Mouse (Mus musculus): ENCODE data around the gene Acad10. TPM values are rescaled to one million over a fixed set of nuclear protein-coding genes. Genes with fewer than 3 reads are reported as not detected.
"Not testable (repeated sequence)": the region's sequence is repeated elsewhere in the genome, so short reads cannot be mapped to it uniquely, and the experiment has no call there.

The Acad10 gene
- polyA plus RNA-seq, 1 experiment from 2014 or later, result 2.5 TPM

GRCm38 (mm10) chr5:121654526-121654925, 5.8 kb downstream of the Acad10 start:
- ATAC-seq, result no peak
- no peak overlapping the region for H3K9ac ChIP-seq
- no peaks in the 10 kb centered on the region for H3K9me3 ChIP-seq (replicated peaks)
- no peaks in the 10 kb centered on the region for H3K27me3 ChIP-seq (replicated peaks)
- H3K4me1 ChIP-seq, result peaks cover 5% of the 10 kb centered on the region
- 70% methylated on average over 4 of the region's 4 CpGs for WGBS (ENCODE audit: insufficient replicate concordance)
- H3K36me3 ChIP-seq, result no peaks in the 10 kb centered on the region
- H3K4me3 ChIP-seq, result no peak overlapping the region
- no peak overlapping the region for H3K27ac ChIP-seq
- no peak overlapping the region for H3K4me2 ChIP-seq

- Histone ChIP-seq H3K27me3 (replicated peaks) (no peaks in the 10 kb centered on the region), H3K27ac (no peak overlapping the region), H3K4me3 (no peak overlapping the region), H3K9me3 (replicated peaks) (no peaks in the 10 kb centered on the region), H3K4me2 (no peak overlapping the region), H3K36me3 (no peaks in the 10 kb centered on the region), H3K4me1 (peaks cover 5% of the 10 kb centered on the region; the same call in 1 of the 2 replicates), H3K9ac (no peak overlapping the region)
- no peak for ATAC-seq
- WGBS (ENCODE audit: insufficient replicate concordance), result 71% methylated on average over 7 of the region's 7 CpGs
Observed at GRCm38 (mm10) chr5:121649134-121649533, 11.2 kb downstream of the Acad10 start.

DNA sequence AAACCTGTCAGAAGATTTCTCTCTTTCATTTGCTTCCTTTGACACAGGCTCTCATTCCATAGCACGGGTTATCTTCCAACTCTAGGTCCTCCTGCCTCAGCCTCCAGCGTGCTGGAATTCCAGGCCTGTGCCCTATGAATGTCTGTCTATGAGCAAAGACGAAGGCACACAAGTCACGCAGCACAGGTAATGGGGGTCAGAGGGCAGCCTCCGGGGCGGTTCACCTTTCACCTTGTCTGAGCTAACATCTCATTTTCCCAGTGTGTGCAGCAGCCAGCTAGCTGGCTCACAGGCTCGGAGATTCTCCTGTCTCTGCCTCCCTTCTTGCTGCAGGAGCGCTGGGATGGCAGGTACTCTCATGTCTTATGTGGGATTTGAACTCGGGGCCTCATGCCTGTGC, 20.7 kb downstream of the Acad10 start:
- no peaks in the 10 kb centered on the region for H3K27me3 ChIP-seq (replicated peaks)
- no peak overlapping the region for H3K4me3 ChIP-seq
- H3K27ac ChIP-seq, result no peak overlapping the region
- no peak for ATAC-seq
- H3K4me1 ChIP-seq, result peaks cover 6% of the 10 kb centered on the region; the same call in 1 of the 2 replicates
- no peaks in the 10 kb centered on the region for H3K9me3 ChIP-seq (replicated peaks)
- H3K9ac ChIP-seq, result no peak overlapping the region
- H3K4me2 ChIP-seq, result no peak overlapping the region
- WGBS (ENCODE audit: insufficient replicate concordance), result 77% methylated on average over 9 of the region's 9 CpGs
- H3K36me3 ChIP-seq, result no peaks in the 10 kb centered on the region

DNA sequence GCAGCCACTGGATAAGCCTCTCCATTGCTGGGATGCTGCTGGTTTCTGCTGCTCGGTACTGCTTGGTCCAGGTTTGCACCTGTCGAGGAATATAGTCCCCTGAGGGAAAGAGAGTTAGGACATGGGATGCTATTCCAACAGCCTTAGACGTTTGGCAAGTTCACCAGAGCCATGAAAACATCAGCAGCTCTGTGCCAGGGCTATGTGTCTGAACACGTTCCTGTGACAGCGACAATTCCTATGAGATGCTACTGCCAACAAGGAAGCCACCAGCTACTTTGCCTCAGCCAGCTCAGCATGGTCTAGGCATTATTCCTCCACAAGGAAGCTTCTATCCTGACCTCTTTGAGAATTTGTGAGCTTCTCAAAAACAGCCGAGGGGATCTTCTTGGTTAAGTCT, 23.0 kb downstream of the Acad10 start:
- Histone ChIP-seq H3K4me2 (no peak overlapping the region), H3K9ac (no peak overlapping the region), H3K36me3 (no peaks in the 10 kb centered on the region), H3K4me3 (no peak overlapping the region), H3K4me1 (0 out of 2 replicates have a peak, but pooled peaks cover 4% of the 10 kb centered on the region), H3K9me3 (replicated peaks) (no peaks in the 10 kb centered on the region), H3K27ac (no peak overlapping the region), H3K27me3 (replicated peaks) (no peaks in the 10 kb centered on the region)
- no peak for ATAC-seq
- WGBS (ENCODE audit: insufficient replicate concordance), result 70% methylated on average over 6 of the region's 6 CpGs

DNA sequence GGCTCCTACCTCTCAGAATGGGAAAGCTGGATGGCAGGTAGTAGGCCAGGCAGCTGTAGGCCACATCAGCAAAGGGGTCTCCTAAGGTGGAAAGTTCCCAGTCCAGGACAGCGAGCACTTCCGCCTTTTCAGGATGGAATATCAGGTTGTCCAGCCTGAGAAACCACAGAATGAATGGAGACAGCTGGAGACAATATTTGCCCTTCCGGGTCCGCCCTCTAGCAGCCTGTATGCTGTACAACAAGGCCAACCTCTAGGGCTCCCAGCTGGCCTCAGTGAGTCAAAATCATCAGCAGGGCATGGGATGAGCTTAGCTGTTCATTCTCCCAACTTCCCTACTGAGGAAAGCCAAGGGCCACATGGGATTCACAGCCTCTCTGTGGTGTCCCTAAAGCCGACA, 25.6 kb downstream of the Acad10 start:
- Histone ChIP-seq H3K36me3 (no peaks in the 10 kb centered on the region), H3K9me3 (replicated peaks) (no peaks in the 10 kb centered on the region), H3K9ac (0 out of 2 replicates have a peak overlapping the region, but pooled peaks have one; percentile 36), H3K27ac (no peak overlapping the region), H3K4me1 (0 out of 2 replicates have a peak, but pooled peaks cover 4% of the 10 kb centered on the region), H3K27me3 (replicated peaks) (no peaks in the 10 kb centered on the region), H3K4me2 (no peak overlapping the region), H3K4me3 (no peak overlapping the region)
- ATAC-seq, result no peak; the same call in 1 of the 2 replicates
- 82% methylated on average over 5 of the region's 5 CpGs for WGBS (ENCODE audit: insufficient replicate concordance)

DNA sequence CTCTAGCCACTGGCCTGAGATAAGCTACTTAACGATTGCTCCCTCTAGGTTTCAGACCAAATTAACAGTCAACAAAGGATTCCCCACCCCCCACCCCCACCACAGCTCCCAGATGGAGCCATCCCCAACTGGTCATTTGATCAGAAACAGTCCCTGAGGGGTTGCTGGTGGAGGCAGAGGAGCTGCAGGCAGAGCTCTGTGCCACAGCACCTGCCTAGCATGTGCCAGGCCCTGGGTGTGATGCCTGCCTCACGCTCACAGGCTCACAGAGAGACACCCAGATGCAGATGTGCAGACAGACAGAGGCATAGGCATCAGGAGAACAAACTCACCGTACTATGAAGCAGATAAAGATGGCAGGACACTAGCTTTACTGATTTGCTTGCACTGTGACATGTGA, 27.5 kb downstream of the Acad10 start:
- ATAC-seq, result no peak
- WGBS (ENCODE audit: insufficient replicate concordance), result 40% methylated on average over 3 of the region's 3 CpGs

DNA sequence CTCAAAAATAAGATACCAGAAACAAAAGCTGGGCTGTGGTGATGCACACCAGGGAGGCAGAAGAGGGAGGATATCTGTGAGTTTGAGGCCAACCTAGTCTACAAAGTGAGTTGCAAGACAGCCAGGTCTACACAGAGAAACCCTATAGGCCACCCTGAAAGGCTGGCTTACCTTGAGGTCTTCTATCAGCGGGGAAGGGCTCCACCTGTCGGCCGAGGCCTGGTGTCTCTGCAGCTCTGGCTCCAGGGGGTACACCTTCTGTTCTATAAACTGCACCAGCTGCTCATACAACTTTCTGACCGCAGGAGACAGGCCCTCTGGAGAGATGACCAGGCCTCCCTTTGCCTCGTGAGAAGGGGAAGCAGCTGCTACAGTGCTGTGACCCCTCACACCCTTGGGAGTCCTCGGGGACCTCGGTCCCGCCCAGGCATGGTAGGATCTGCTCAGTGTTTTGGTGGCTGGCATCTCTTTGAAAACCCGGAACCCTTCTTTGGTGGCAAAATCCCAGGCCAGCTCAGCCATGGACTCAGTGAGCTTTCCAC, 29.1 kb downstream of the Acad10 start:
- H3K4me3 ChIP-seq; H3K36me3 ChIP-seq; ATAC-seq; H3K27me3 ChIP-seq (replicated peaks); H3K4me2 ChIP-seq; H3K9ac ChIP-seq; H3K9me3 ChIP-seq (replicated peaks); H3K27ac ChIP-seq; H3K4me1 ChIP-seq: not testable (repeated sequence)
- WGBS (ENCODE audit: insufficient replicate concordance), result 53% methylated on average over 8 of the region's 9 CpGs

More for the DNA sequence above, 27.5 kb downstream of the Acad10 start:
- Histone ChIP-seq H3K4me1 (no peaks in the 10 kb centered on the region), H3K9ac (no peak overlapping the region), H3K27me3 (replicated peaks) (no peaks in the 10 kb centered on the region), H3K4me2 (no peak overlapping the region), H3K4me3 (no peak overlapping the region), H3K9me3 (replicated peaks) (no peaks in the 10 kb centered on the region), H3K27ac (no peak overlapping the region), H3K36me3 (no peaks in the 10 kb centered on the region)

DNA sequence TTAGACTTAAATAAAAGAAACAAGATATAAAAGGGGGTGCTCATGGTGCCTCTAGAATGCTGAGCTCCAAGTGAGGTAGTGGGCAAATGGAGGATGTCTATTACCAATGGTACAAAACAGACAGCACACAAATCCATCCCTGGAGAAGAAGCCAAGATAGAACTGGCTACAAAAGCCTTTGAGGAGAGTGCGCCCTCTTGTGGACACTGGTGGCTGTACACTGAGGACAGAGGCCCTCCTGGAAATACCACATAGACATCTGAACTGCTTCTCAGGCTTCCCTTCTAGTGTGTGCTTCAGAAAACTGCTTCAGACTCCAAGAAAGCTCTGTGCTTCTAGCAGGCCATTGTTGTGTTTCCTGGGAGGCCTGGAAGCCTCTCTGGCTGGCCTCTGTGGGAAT, 32.4 kb downstream of the Acad10 start:
- H3K36me3 ChIP-seq, result no peaks in the 10 kb centered on the region
- H3K4me3 ChIP-seq, result no peak overlapping the region
- no peak overlapping the region for H3K9ac ChIP-seq
- H3K4me2 ChIP-seq, result no peak overlapping the region
- no peaks in the 10 kb centered on the region for H3K27me3 ChIP-seq (replicated peaks)
- WGBS (ENCODE audit: insufficient replicate concordance), result 0% methylated on average over 1 of the region's 1 CpGs
- H3K4me1 ChIP-seq, result no peaks in the 10 kb centered on the region
- no peak overlapping the region for H3K27ac ChIP-seq
- ATAC-seq, result no peak
- no peaks in the 10 kb centered on the region for H3K9me3 ChIP-seq (replicated peaks)

DNA sequence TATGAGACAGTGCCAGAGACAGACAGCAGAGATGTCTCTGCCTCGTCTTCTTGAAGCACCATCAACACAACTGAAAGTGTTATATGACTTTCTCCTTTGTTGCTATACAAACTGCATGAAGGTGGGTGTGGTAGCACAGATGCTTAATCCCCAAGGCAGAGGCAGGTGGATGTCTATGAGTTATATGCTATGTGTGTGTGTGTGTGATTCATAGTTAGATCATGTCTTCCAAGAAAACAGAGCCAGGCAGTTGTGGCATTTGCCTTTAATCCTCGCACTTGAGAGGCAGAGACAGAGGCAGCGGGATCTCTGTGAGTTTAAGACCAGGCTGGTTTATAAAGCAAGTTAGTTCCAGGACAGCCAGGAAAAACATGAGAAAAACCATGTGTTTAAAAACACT, 37.1 kb downstream of the Acad10 start:
- ATAC-seq, result no peak
- no peak overlapping the region for H3K4me2 ChIP-seq
- H3K9me3 ChIP-seq (replicated peaks), result no peaks in the 10 kb centered on the region
- no peaks in the 10 kb centered on the region for H3K27me3 ChIP-seq (replicated peaks)
- no peak overlapping the region for H3K4me3 ChIP-seq
- H3K27ac ChIP-seq, result no peak overlapping the region
- H3K9ac ChIP-seq, result no peak overlapping the region
- 77% methylated on average over 3 of the region's 3 CpGs for WGBS (ENCODE audit: insufficient replicate concordance)
- H3K4me1 ChIP-seq, result peaks cover 14% of the 10 kb centered on the region
- H3K36me3 ChIP-seq, result no peaks in the 10 kb centered on the region; the same call in 1 of the 2 replicates

- H3K27ac ChIP-seq, result no peak overlapping the region
- no peak overlapping the region for H3K4me3 ChIP-seq
- no peak overlapping the region for H3K4me2 ChIP-seq
- ATAC-seq, result no peak
- H3K4me1 ChIP-seq, result peaks cover 22% of the 10 kb centered on the region
- no peaks in the 10 kb centered on the region for H3K9me3 ChIP-seq (replicated peaks)
- no peaks in the 10 kb centered on the region for H3K27me3 ChIP-seq (replicated peaks)
- no peaks in the 10 kb centered on the region; the same call in 1 of the 2 replicates for H3K36me3 ChIP-seq
- no peak overlapping the region for H3K9ac ChIP-seq
- 85% methylated on average over 5 of the region's 5 CpGs for WGBS (ENCODE audit: insufficient replicate concordance)
Observed at GRCm38 (mm10) chr5:121621102-121621501, 39.2 kb downstream of the Acad10 start.

DNA sequence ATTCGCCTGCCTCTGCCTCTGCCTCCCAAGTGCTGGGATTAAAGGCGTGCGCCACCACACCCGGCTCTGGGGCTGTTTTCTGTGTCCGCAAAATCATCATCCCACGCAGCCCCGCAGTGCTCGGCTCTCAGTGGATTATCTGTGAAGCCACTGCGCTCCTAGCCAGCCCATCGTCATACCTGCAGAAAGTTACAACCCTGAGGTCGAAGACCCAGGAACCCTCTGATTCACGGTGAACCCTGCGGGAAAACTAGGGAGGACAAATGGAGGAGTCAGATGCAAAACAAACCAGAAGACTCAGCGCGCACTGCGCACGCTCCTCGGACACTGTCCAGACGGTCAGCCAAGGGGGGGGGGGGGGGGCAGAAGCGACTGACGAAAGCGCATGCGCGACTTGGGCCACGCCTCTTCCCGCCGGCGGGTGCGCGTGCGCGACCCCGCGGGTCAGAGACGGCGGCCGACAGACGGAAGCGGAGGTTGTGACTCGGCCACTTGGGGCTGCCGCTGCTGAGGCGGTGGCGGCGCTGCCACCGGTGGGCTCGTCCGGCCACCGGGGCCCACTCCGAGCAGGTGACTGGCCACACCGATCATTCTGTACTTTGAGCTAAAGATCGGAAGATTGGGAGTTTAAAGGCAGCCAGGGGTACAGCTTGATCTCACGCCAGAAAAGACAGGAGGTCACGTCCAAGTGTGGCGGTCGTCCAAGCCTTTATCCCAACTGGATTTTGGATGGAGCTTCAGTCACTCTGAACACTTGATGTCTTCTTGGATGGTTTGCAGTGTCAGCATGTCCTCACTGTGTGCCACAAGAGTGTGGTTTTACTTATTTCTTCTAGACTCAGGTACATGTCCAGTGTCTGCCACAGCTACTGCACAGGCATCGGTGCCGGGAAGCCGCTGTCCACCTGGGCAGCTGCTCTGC, 41.5 kb downstream of the Acad10 start, which contains the start of gene Acad12:
Acad12 (minus strand) TSS at position 347 of the 922 bp plus-strand sequence.
- 1% methylated on average over 58 of the region's 58 CpGs for WGBS (ENCODE audit: insufficient replicate concordance)
- Histone ChIP-seq H3K9ac (peak within 1 kb of the TSS; percentile 79), H3K36me3 (no peaks in the 10 kb centered on the region; the same call in 1 of the 2 replicates), H3K9me3 (replicated peaks) (no peaks in the 10 kb centered on the region), H3K4me2 (peak within 1 kb of the TSS; percentile 88), H3K4me3 (peak within 1 kb of the TSS; percentile 72), H3K27me3 (replicated peaks) (no peaks in the 10 kb centered on the region), H3K27ac (peak within 1 kb of the TSS; percentile 81), H3K4me1 (peaks cover 22% of the 10 kb centered on the region)
- peak; percentile 86 for ATAC-seq

GRCm38 (mm10) chr5:121614921-121615320, 45.4 kb downstream of the Acad10 start:
- not testable (repeated sequence) for H3K9me3 ChIP-seq (replicated peaks); H3K4me3 ChIP-seq; H3K27me3 ChIP-seq (replicated peaks); H3K27ac ChIP-seq; ATAC-seq; H3K36me3 ChIP-seq; H3K9ac ChIP-seq; H3K4me2 ChIP-seq
- 64% methylated on average over 3 of the region's 3 CpGs for WGBS (ENCODE audit: insufficient replicate concordance)
- H3K4me1 ChIP-seq, result peaks cover 15% of the 10 kb centered on the region
